In the genomic region with DNA sequence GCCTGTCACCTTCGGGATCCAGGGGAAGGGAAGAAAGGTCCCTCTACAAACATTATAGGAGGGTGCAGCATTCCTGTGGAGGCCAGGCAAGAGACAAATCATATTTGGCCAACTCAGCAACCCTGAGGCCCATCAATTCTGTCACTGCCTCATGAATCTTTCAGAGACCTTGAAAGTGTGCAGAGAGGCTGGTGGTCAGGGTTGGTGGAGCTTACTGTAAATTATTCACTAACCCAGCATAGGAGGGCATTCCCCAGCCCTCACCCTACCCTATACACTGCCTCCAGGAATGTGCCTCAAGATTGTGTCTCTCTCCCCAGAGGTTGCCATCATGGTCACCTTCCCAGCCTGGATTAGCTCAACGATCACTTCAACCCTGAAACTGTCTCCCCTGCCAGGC, we compare ENCODE assay signal across 22 mouse cellular contexts. TPM values are rescaled to one million over a fixed set of nuclear protein-coding genes. Genes with fewer than 3 reads are reported as not detected.
"Had no signal": no experiment of that assay in that cellular context is flagged by ENCODE, and none has a peak within 500 bp of the region (broad histone marks: within the 10 kb centered on the region; RNA-seq: fewer than 3 reads in every experiment).

No protein-coding gene starts in this region.

- H3K9ac ChIP-seq: liver, embryonic 13.5 days had no signal

- H3K4me2 ChIP-seq: liver, embryonic 13.5 days; midbrain, embryonic 11.5 days had no signal

- H3K36me3 ChIP-seq: liver, embryonic 13.5 days had no signal

- H3K27ac ChIP-seq: liver, embryonic 13.5 days had no signal

- DNase-seq: kidney, adult 2 months; kidney, postnatal 10 days; liver, embryonic 13.5 days; lung, adult 2 months; lung, postnatal 14 days; lung, postnatal 4 days; midbrain, embryonic 14.5 days; thymus, adult 18-20 months; thymus, postnatal 36 days had no signal

- H3K4me3 ChIP-seq: liver, embryonic 13.5 days had no signal

- H3K9me3 ChIP-seq: liver, embryonic 13.5 days had no signal

RNA-seq across cellular contexts. Expression of a gene that starts 9.6 kb away (rescaled TPM):
- total RNA-seq: liver, adult 2 months; megakaryocyte progenitor cell, adult 5-6 weeks; megakaryocyte-erythroid progenitor cell, adult 5-6 weeks had no signal
- polyA plus RNA-seq: liver, adult 2 months; spleen, adult 2 months had no signal

RNA-seq across cellular contexts. Expression of a gene that starts 12.1 kb away (rescaled TPM):
- total RNA-seq: megakaryocyte progenitor cell, adult 5-6 weeks; megakaryocyte-erythroid progenitor cell, adult 5-6 weeks had no signal
- polyA plus RNA-seq: liver, adult 2 months; liver, embryonic 13.5 days; liver, embryonic 16.5 days had no signal

RNA-seq across cellular contexts. Expression of a gene that starts 57.9 kb away (rescaled TPM):
- total RNA-seq: layer of hippocampus, adult 8-10 months; layer of hippocampus, postnatal 10 days; left cerebral cortex, postnatal 10 days; left cerebral cortex, postnatal 36 days; megakaryocyte progenitor cell, adult 5-6 weeks; megakaryocyte-erythroid progenitor cell, adult 5-6 weeks; midbrain, postnatal 0 days had no signal
- polyA plus RNA-seq: midbrain, embryonic 11.5 days; midbrain, embryonic 14.5 days; midbrain, postnatal 0 days; neural tube, embryonic 11.5 days; neural tube, embryonic 14.5 days had no signal
